Mouse (Mus musculus) cerebellum, adult 2 months (tissue): ENCODE data around the gene Gm17655.

Experiments used
- CTCF ChIP-seq: fragments of 200-500 bp; IDR thresholded peaks from 2 replicates; pipeline ENCODE4 v1.5.1; 2011; ENCODE audit warnings: low read depth, mild to moderate bottlenecking, control low read depth, low read length, moderate library complexity, borderline replicate concordance; ENCODE audit not compliant: insufficient read depth
- POLR2A ChIP-seq: fragments of 200-500 bp; IDR thresholded peaks from 2 replicates; pipeline ENCODE4 v1.6.1; 2011; ENCODE audit warnings: low read length, control low read depth, borderline replicate concordance; ENCODE audit not compliant: insufficient read depth

- TF ChIP-seq POLR2A (no peak), CTCF (no peak)
These were observed 10.6 kb upstream of the Gm17655 start for GRCm38 (mm10) chr5:110082961-110083360.
